Mouse (Mus musculus) heart, embryonic 15.5 days (tissue): Measurements from ENCODE around the gene Fbxo34. TPM values are rescaled to one million over a fixed set of nuclear protein-coding genes. Genes with fewer than 3 reads are reported as not detected.

Experiments used
- ATAC-seq: fragments of 200-750 bp; cut with Nextera tagmentation; replicated peaks from 2 replicates; pipeline ENCODE4 v1.8.0; 2017; ENCODE audit warnings: low read depth, moderate TSS enrichment; ENCODE audit not compliant: insufficient number of reproducible peaks, insufficient read depth, low FRiP score
- H3K27ac ChIP-seq: fragments of 300-500 bp; sonication (generic); 2 replicates; pipeline ENCODE4 v1.5.1; 2015; ENCODE audit warnings: mild to moderate bottlenecking, inconsistent platforms
- H3K27me3 ChIP-seq: fragments of 300-500 bp; sonication (generic); 2 replicates; pipeline ENCODE4 v1.6.1; 2015; ENCODE audit warnings: inconsistent platforms
- H3K36me3 ChIP-seq: fragments of 300-500 bp; sonication (generic); 2 replicates; pipeline ENCODE4 v1.6.1; 2015; ENCODE audit warnings: mild to moderate bottlenecking, inconsistent platforms
- H3K4me1 ChIP-seq: fragments of 300-500 bp; sonication (generic); replicated peaks from 2 replicates; pipeline ENCODE4 v1.6.1; 2015; ENCODE audit warnings: inconsistent platforms
- H3K4me2 ChIP-seq: fragments of 300-500 bp; sonication (generic); 2 replicates; pipeline ENCODE4 v1.6.1; 2015; ENCODE audit warnings: inconsistent platforms, mild to moderate bottlenecking, moderate library complexity
- H3K4me3 ChIP-seq: fragments of 300-500 bp; sonication (generic); 2 replicates; pipeline ENCODE4 v1.5.1; 2015; ENCODE audit warnings: mild to moderate bottlenecking, inconsistent platforms
- H3K9ac ChIP-seq: fragments of 300-500 bp; sonication (generic); 2 replicates; pipeline ENCODE4 v1.6.1; 2015; ENCODE audit warnings: mild to moderate bottlenecking, inconsistent platforms
- H3K9me3 ChIP-seq: fragments of 300-500 bp; sonication (generic); replicated peaks from 2 replicates; pipeline ENCODE4 v1.6.1; 2016; ENCODE audit warnings: inconsistent platforms
- WGBS: fragments of 180-500 bp; shearing (Covaris S2); methylation state at CpG from one replicate; pipeline ENCODE4 v1.1.7; 2015; ENCODE audit warnings: mixed read lengths; 5-methylcytosine and 5-hydroxymethylcytosine counted together
- polyA plus RNA-seq: library from polyadenylated mRNA; unstranded; fragments of >200 nt; fragmentation: Nextera tagmentation; extraction: Ambion mirVana; gene quantifications from 2 replicates; pipeline ENCODE4 v1.2.1, GENCODE M21; 2015

Fbxo34 gene
- polyA plus RNA-seq, 1 experiment from 2014 or later: 13.4 TPM

GRCm38 (mm10) chr14:47497166-47497565 is 46.9 kb downstream of the Fbxo34 start:
- H3K27ac ChIP-seq: no peak overlapping the region
- no peak for ATAC-seq
- H3K4me2 ChIP-seq: no peak overlapping the region
- no peaks in the 10 kb centered on the region for H3K9me3 ChIP-seq
- H3K27me3 ChIP-seq: no peaks in the 10 kb centered on the region
- no peak overlapping the region for H3K4me3 ChIP-seq
- H3K36me3 ChIP-seq: no peaks in the 10 kb centered on the region
- 64% methylated on average over 3 of the region's 3 CpGs for WGBS
- no peak overlapping the region for H3K9ac ChIP-seq
- H3K4me1 ChIP-seq: peaks cover 6% of the 10 kb centered on the region; the same call in 1 of the 2 replicates

- no peaks in the 10 kb centered on the region for H3K36me3 ChIP-seq
- no peak overlapping the region for H3K27ac ChIP-seq
- peaks cover 7% of the 10 kb centered on the region for H3K4me1 ChIP-seq
- 76% methylated on average over 5 of the region's 5 CpGs for WGBS
- no peak overlapping the region for H3K4me2 ChIP-seq
- no peak overlapping the region for H3K4me3 ChIP-seq
- no peak overlapping the region for H3K9ac ChIP-seq
- no peaks in the 10 kb centered on the region for H3K9me3 ChIP-seq
- H3K27me3 ChIP-seq: no peaks in the 10 kb centered on the region
- no peak for ATAC-seq
Observed at GRCm38 (mm10) chr14:47498632-47499031, 48.4 kb downstream of the Fbxo34 start.

GRCm38 (mm10) chr14:47504036-47504435 is 53.8 kb downstream of the Fbxo34 start:
- 58% methylated on average over 3 of the region's 3 CpGs for WGBS
- Histone ChIP-seq H3K9ac (no peak overlapping the region), H3K4me3 (no peak overlapping the region), H3K27ac (no peak overlapping the region), H3K27me3 (no peaks in the 10 kb centered on the region), H3K4me1 (peaks cover 8% of the 10 kb centered on the region), H3K36me3 (no peaks in the 10 kb centered on the region), H3K4me2 (no peak overlapping the region), H3K9me3 (no peaks in the 10 kb centered on the region)
- no peak for ATAC-seq

GRCm38 (mm10) chr14:47506676-47507075 is 56.5 kb downstream of the Fbxo34 start:
- 92% methylated on average over 5 of the region's 5 CpGs for WGBS
- Histone ChIP-seq H3K27ac (no peak overlapping the region), H3K27me3 (no peaks in the 10 kb centered on the region), H3K9me3 (no peaks in the 10 kb centered on the region), H3K4me2 (no peak overlapping the region), H3K4me3 (no peak overlapping the region), H3K36me3 (no peaks in the 10 kb centered on the region), H3K9ac (no peak overlapping the region), H3K4me1 (peaks cover 5% of the 10 kb centered on the region)
- no peak for ATAC-seq

GRCm38 (mm10) chr14:47508035-47508434 is 57.8 kb downstream of the Fbxo34 start:
- Histone ChIP-seq H3K4me2 (no peak overlapping the region), H3K4me3 (no peak overlapping the region), H3K36me3 (no peaks in the 10 kb centered on the region), H3K4me1 (peaks cover 11% of the 10 kb centered on the region), H3K27ac (no peak overlapping the region), H3K27me3 (no peaks in the 10 kb centered on the region), H3K9me3 (no peaks in the 10 kb centered on the region), H3K9ac (no peak overlapping the region)
- no peak for ATAC-seq

GRCm38 (mm10) chr14:47510244-47510643 is 60.0 kb downstream of the Fbxo34 start:
- no peak overlapping the region for H3K4me3 ChIP-seq
- no peaks in the 10 kb centered on the region for H3K27me3 ChIP-seq
- 81% methylated on average over 4 of the region's 4 CpGs for WGBS
- peaks cover 11% of the 10 kb centered on the region for H3K4me1 ChIP-seq
- ATAC-seq: no peak
- H3K4me2 ChIP-seq: no peak overlapping the region
- H3K27ac ChIP-seq: no peak overlapping the region
- H3K9me3 ChIP-seq: no peaks in the 10 kb centered on the region
- no peaks in the 10 kb centered on the region for H3K36me3 ChIP-seq
- H3K9ac ChIP-seq: no peak overlapping the region

- peaks cover 13% of the 10 kb centered on the region for H3K4me1 ChIP-seq
- no peak overlapping the region for H3K4me3 ChIP-seq
- WGBS: 91% methylated on average over 3 of the region's 3 CpGs
- H3K27ac ChIP-seq: no peak overlapping the region
- H3K9ac ChIP-seq: no peak overlapping the region
- H3K4me2 ChIP-seq: no peak overlapping the region
- no peak for ATAC-seq
- no peaks in the 10 kb centered on the region for H3K9me3 ChIP-seq
- no peaks in the 10 kb centered on the region for H3K36me3 ChIP-seq
- H3K27me3 ChIP-seq: no peaks in the 10 kb centered on the region
Observed at GRCm38 (mm10) chr14:47513606-47514005, 63.4 kb downstream of the Fbxo34 start.

- Histone ChIP-seq H3K9me3 (no peaks in the 10 kb centered on the region), H3K4me2 (no peak overlapping the region), H3K9ac (no peak overlapping the region), H3K36me3 (no peaks in the 10 kb centered on the region), H3K4me1 (peaks cover 13% of the 10 kb centered on the region), H3K27ac (peak overlapping the region; percentile 51), H3K27me3 (no peaks in the 10 kb centered on the region), H3K4me3 (no peak overlapping the region)
- 45% methylated on average over 7 of the region's 7 CpGs for WGBS
- peak; percentile 70; the same call in 1 of the 2 replicates for ATAC-seq
Observed at GRCm38 (mm10) chr14:47514816-47515453, 64.7 kb downstream of the Fbxo34 start.

- Histone ChIP-seq H3K27ac (peak overlapping the region; percentile 51), H3K4me1 (peaks cover 13% of the 10 kb centered on the region), H3K9ac (no peak overlapping the region), H3K4me2 (no peak overlapping the region), H3K9me3 (no peaks in the 10 kb centered on the region), H3K4me3 (no peak overlapping the region), H3K36me3 (no peaks in the 10 kb centered on the region), H3K27me3 (no peaks in the 10 kb centered on the region)
- no peak for ATAC-seq
- 75% methylated on average over 8 of the region's 8 CpGs for WGBS
Observed at GRCm38 (mm10) chr14:47515636-47516035, 65.4 kb downstream of the Fbxo34 start.

GRCm38 (mm10) chr14:47516755-47517154 is 66.5 kb downstream of the Fbxo34 start:
- no peak overlapping the region for H3K9ac ChIP-seq
- H3K9me3 ChIP-seq: no peaks in the 10 kb centered on the region
- no peak overlapping the region for H3K4me3 ChIP-seq
- ATAC-seq: no peak
- no peak overlapping the region for H3K4me2 ChIP-seq
- H3K27ac ChIP-seq: no peak overlapping the region
- H3K36me3 ChIP-seq: no peaks in the 10 kb centered on the region
- WGBS: 68% methylated on average over 6 of the region's 6 CpGs
- no peaks in the 10 kb centered on the region for H3K27me3 ChIP-seq
- peaks cover 12% of the 10 kb centered on the region for H3K4me1 ChIP-seq

GRCm38 (mm10) chr14:47518619-47519018 is 68.4 kb downstream of the Fbxo34 start:
- no peak for ATAC-seq
- no peaks in the 10 kb centered on the region for H3K36me3 ChIP-seq
- H3K4me1 ChIP-seq: peaks cover 13% of the 10 kb centered on the region
- no peak overlapping the region for H3K27ac ChIP-seq
- H3K9ac ChIP-seq: no peak overlapping the region
- H3K27me3 ChIP-seq: no peaks in the 10 kb centered on the region
- 71% methylated on average over 6 of the region's 6 CpGs for WGBS
- no peaks in the 10 kb centered on the region for H3K9me3 ChIP-seq
- H3K4me3 ChIP-seq: no peak overlapping the region
- H3K4me2 ChIP-seq: no peak overlapping the region

GRCm38 (mm10) chr14:47520751-47521449 is 70.7 kb downstream of the Fbxo34 start:
- WGBS: 83% methylated on average over 13 of the region's 13 CpGs
- H3K4me3 ChIP-seq: no peak overlapping the region
- H3K4me1 ChIP-seq: peaks cover 6% of the 10 kb centered on the region
- no peak overlapping the region for H3K9ac ChIP-seq
- H3K27ac ChIP-seq: no peak overlapping the region
- H3K4me2 ChIP-seq: no peak overlapping the region
- H3K27me3 ChIP-seq: no peaks in the 10 kb centered on the region
- no peaks in the 10 kb centered on the region for H3K9me3 ChIP-seq
- no peak for ATAC-seq
- H3K36me3 ChIP-seq: no peaks in the 10 kb centered on the region
